Mouse (Mus musculus) E14TG2a.4 (cell line): ENCODE measurements around the gene Prrx2.

Source experiments
- CTCF ChIP-seq: conservative IDR thresholded peaks from 2 replicates; pipeline ENCODE4 v1.5.1; 2014; ENCODE audit warnings: low read length
- NANOG ChIP-seq: IDR thresholded peaks from 2 replicates; pipeline ENCODE4 v1.6.1; 2014; ENCODE audit warnings: borderline replicate concordance, low read length, mixed read lengths
- POU5F1 ChIP-seq: IDR thresholded peaks from 2 replicates; pipeline ENCODE4 v1.6.1; 2014; ENCODE audit warnings: low read length, borderline replicate concordance

DNA sequence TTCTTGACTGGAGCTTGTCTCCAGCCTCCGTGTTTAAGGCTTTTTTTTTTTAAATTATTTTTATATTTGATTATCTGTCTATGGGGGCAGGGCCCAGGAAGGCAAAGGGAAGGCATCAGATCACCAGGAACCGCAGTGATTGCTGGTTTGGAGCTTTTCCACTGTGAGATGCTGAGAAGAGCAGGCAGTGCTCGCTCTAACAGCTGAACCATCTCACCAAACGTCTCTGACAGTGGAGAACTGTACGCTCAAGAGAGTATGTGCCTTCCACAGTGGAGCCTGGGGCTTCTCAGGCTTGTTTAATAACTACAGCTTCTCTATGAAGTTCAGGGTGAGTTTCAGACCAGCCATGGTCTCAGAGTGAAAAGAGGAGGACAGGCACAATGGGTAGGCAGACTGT is 25.3 kb upstream of the Prrx2 start:
- TF ChIP-seq CTCF: no peak
- TF ChIP-seq NANOG: no peak
- no peak for TF ChIP-seq POU5F1
